Mouse (Mus musculus) spleen, postnatal 0 days (tissue): ENCODE measurements around the gene Trim67. TPM values are rescaled to one million over a fixed set of nuclear protein-coding genes. Genes with fewer than 3 reads are reported as not detected.

ENCODE experiments used
- polyA plus RNA-seq: library from polyadenylated mRNA; unstranded; fragments of >200 nt; fragmentation: Nextera tagmentation; extraction: Ambion mirVana; gene quantifications from 2 replicates; pipeline ENCODE4 v1.2.1, GENCODE M21; 2015

Trim67 gene
- not detected in 2 replicates for polyA plus RNA-seq

GRCm38 (mm10) chr8:124792708-124793107 is at the start of gene Trim67:
Gene Trim67, plus strand, starts transcription at chr8:124793092.

DNA sequence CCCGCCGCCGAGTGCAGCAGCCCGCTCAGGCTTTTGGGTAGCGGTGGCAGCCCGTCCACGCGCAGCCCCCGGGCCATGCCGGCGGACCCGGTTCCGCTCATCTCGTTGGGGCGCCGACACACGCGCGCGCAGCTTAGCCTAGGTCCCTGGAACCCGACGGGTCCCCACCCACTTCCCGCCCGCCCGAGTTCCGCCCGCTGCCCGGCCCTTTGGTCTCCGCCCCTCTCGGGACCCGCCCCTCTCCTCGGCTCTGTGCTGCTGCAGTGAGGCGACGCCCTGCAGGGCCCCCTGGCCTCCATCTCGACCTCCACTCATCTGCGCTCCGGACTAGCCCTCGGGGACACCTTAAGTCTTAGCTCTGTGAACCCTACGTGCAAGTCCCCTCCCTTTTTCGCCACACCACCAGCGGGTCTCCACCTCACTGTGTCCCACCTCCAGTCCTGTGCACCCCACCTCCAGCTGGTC is 41.2 kb upstream of the Trim67 start, which contains the start of gene Fam89a:
Gene Fam89a, minus strand, starts transcription at position 124 of the 465 bp plus-strand sequence.

GRCm38 (mm10) chr8:124862321-124863162 is 69.7 kb downstream of the Trim67 start, which contains the start of the genes Gnpat and 2810004N23Rik:
Gene Gnpat, plus strand, starts transcription at chr8:124863033.
Gene 2810004N23Rik, minus strand, starts transcription at chr8:124863120.

Other genes starting within 250 kb of the Trim67 start
- gene Agt, start 223.4 kb upstream of the Trim67 start, polyA plus RNA-seq = 0.25 and 0.42 TPM in 2 replicates
- gene Capn9, start 217.0 kb upstream of the Trim67 start, polyA plus RNA-seq = 0.58 and 1.5 TPM in 2 replicates
- 20.8 and 20.9 TPM in 2 replicates for gene 2310022B05Rik, start 129.7 kb upstream of the Trim67 start, polyA plus RNA-seq
- gene Ttc13, start 71.1 kb upstream of the Trim67 start, polyA plus RNA-seq = 19.3 and 19.8 TPM in 2 replicates
- gene Arv1, start 71.0 kb upstream of the Trim67 start, polyA plus RNA-seq = 10.5 and 12.5 TPM in 2 replicates
- gene Fam89a, start 41.3 kb upstream of the Trim67 start, polyA plus RNA-seq = 0.43 and 0.62 TPM in 2 replicates
- gene Gnpat, start 69.9 kb downstream of the Trim67 start, polyA plus RNA-seq = 41.8 and 43.5 TPM in 2 replicates
- gene 2810004N23Rik, start 70.0 kb downstream of the Trim67 start, polyA plus RNA-seq = 25.1 and 26.6 TPM in 2 replicates
- gene Exoc8, start 104.6 kb downstream of the Trim67 start, polyA plus RNA-seq = 5.1 and 5.8 TPM in 2 replicates
- gene Sprtn, start 104.8 kb downstream of the Trim67 start, polyA plus RNA-seq = 7.4 and 7.9 TPM in 2 replicates
- 4.8 and 6.2 TPM in 2 replicates for gene Egln1, start 156.2 kb downstream of the Trim67 start, polyA plus RNA-seq
- gene Tsnax, start 219.9 kb downstream of the Trim67 start, polyA plus RNA-seq = 47.4 and 51.0 TPM in 2 replicates